Mouse (Mus musculus) adrenal gland, postnatal 4 days (tissue): ENCODE measurements around the gene Mtmr12. TPM values are rescaled to one million over a fixed set of nuclear protein-coding genes. Genes with fewer than 3 reads are reported as not detected.
"Not testable (repeated sequence)": the region's sequence is repeated elsewhere in the genome, so short reads cannot be mapped to it uniquely, and the experiment has no call there.

Experiments used
- DNase-seq, 2 experiments: peaks; one replicate each; pipeline ENCODE4 v3.0.0; 2021 to 2022; ENCODE audit warnings: low spot score in 2 of 2, mixed read lengths in 2 of 2
- long read RNA-seq, 2 experiments: library from polyadenylated mRNA; stranded (forward); transcript quantifications; one replicate each; pipeline ENCODE4 v2.0.0; 2021
- total RNA-seq, 2 experiments: library from RNA; stranded (reverse); gene quantifications; 2 replicates each; pipeline ENCODE4 v1.2.3; 2021

Gene Mtmr12
- 10 to 100 TPM; 27.0 to 27.8 TPM for total RNA-seq
- long read RNA-seq, experiment 1, full-length matches to known transcripts: 5 of 10 reads
- long read RNA-seq, experiment 1, partial matches to known transcripts: 5 of 10 reads
- long read RNA-seq, experiment 1, other reads (novel, unspliced or antisense): 0 of 10 reads
- long read RNA-seq, experiment 2, full-length matches to known transcripts: 11 of 25 reads
- long read RNA-seq, experiment 2, partial matches to known transcripts: 7 of 25 reads
- long read RNA-seq, experiment 2, other reads (novel, unspliced or antisense): 7 of 25 reads

GRCm38 (mm10) chr15:12204319-12205159 lies at the start of gene Mtmr12:
Gene Mtmr12 (plus strand): TSS chr15:12205028.
- DNase-seq: peak; percentile 99

- no peak for DNase-seq
Observed at GRCm38 (mm10) chr15:12178126-12178525, 26.7 kb upstream of the Mtmr12 start.

GRCm38 (mm10) chr15:12181181-12181805 lies 23.5 kb upstream of the Mtmr12 start:
- DNase-seq: not testable (repeated sequence)

GRCm38 (mm10) chr15:12193880-12194816 lies 10.7 kb upstream of the Mtmr12 start:
- no peak for DNase-seq

GRCm38 (mm10) chr15:12194817-12195735 lies 9.8 kb upstream of the Mtmr12 start:
- no peak for DNase-seq

- no peak for DNase-seq
Observed at GRCm38 (mm10) chr15:12195966-12196365, 8.9 kb upstream of the Mtmr12 start.

- no peak for DNase-seq
Observed at GRCm38 (mm10) chr15:12196410-12197191, 8.2 kb upstream of the Mtmr12 start.

GRCm38 (mm10) chr15:12197361-12197760 lies 7.5 kb upstream of the Mtmr12 start:
- DNase-seq: no peak

- DNase-seq: no peak
Observed at GRCm38 (mm10) chr15:12200021-12200420, 4.8 kb upstream of the Mtmr12 start.

- no peak for DNase-seq
Observed at GRCm38 (mm10) chr15:12201856-12202255, 3.0 kb upstream of the Mtmr12 start.

- DNase-seq: no peak
Observed at GRCm38 (mm10) chr15:12202456-12202855, 2.4 kb upstream of the Mtmr12 start.

- DNase-seq: not testable (repeated sequence)
Observed at GRCm38 (mm10) chr15:12203008-12203407, 1.8 kb upstream of the Mtmr12 start.

- no peak for DNase-seq
Observed at GRCm38 (mm10) chr15:12203512-12204318, 1.1 kb upstream of the Mtmr12 start.

GRCm38 (mm10) chr15:12205160-12205901 lies 503 bp downstream of the Mtmr12 start:
- no peak for DNase-seq

GRCm38 (mm10) chr15:12205902-12206645 lies 1.2 kb downstream of the Mtmr12 start:
- DNase-seq: no peak

- DNase-seq: no peak
Observed at GRCm38 (mm10) chr15:12206646-12207222, 1.9 kb downstream of the Mtmr12 start.
